Comparison of ENCODE assay signal across 18 mouse cellular contexts in genomic region chr1:73910111-73910510, GRCm38 (mm10).
DNase-seq lines count a peak whose midpoint lies in the region; ATAC-seq and TF ChIP-seq lines count a peak whose summit lies in the region.
"Had no signal": no experiment of that assay in that cellular context is flagged by ENCODE, and none has a peak within 500 bp of the region (broad histone marks: within the 10 kb centered on the region; RNA-seq: fewer than 3 reads in every experiment).

No protein-coding gene starts in this region.

- TF ChIP-seq CTCF in lung, embryonic 14.5 days (IDR thresholded peaks at IDR 0.05; ENCODE audit: low read depth) = 0 out of 2 replicates have a peak, but pooled peaks have one; percentile 4
- no peak for TF ChIP-seq CTCF in lung, adult 2 months (IDR thresholded peaks at IDR 0.05; ENCODE audit: insufficient read depth, low read length)

- peaks cover 65% of the 10 kb centered on the region for H3K36me3 ChIP-seq in heart, embryonic 12.5 days
- peaks cover 35% of the 10 kb centered on the region for H3K36me3 ChIP-seq in lung, embryonic 14.5 days (ENCODE audit: insufficient read depth)
- H3K36me3 ChIP-seq: forebrain, embryonic 12.5 days; G1E; stomach, embryonic 15.5 days had no signal

- no peak overlapping the region for H3K9ac ChIP-seq in heart, embryonic 12.5 days
- H3K9ac ChIP-seq in lung, embryonic 14.5 days = no peak overlapping the region
- H3K9ac ChIP-seq: embryonic facial prominence, embryonic 15.5 days; forebrain, embryonic 12.5 days; limb, embryonic 12.5 days; liver, embryonic 14.5 days; stomach, embryonic 15.5 days had no signal

- H3K9me3 ChIP-seq in heart, embryonic 12.5 days (replicated peaks) = no peaks in the 10 kb centered on the region
- no peaks in the 10 kb centered on the region for H3K9me3 ChIP-seq in lung, embryonic 14.5 days (ENCODE audit: low read depth, low read length)
- H3K9me3 ChIP-seq: embryonic facial prominence, embryonic 15.5 days; forebrain, embryonic 12.5 days; limb, embryonic 12.5 days; stomach, embryonic 15.5 days had no signal

- TF ChIP-seq POLR2A in lung, adult 2 months (IDR thresholded peaks at IDR 0.05; ENCODE audit: borderline replicate concordance, extremely low read depth, low read depth, low read length) = no peak

- peaks cover 40% of the 10 kb centered on the region for H3K4me1 ChIP-seq in heart, embryonic 12.5 days (replicated peaks)
- no peaks in the 10 kb centered on the region; the same call in 1 of the 2 replicates for H3K4me1 ChIP-seq in lung, embryonic 14.5 days (ENCODE audit: insufficient read depth)
- H3K4me1 ChIP-seq in lung, adult 2 months (ENCODE audit: control insufficient read depth, insufficient read depth, low read length) = peaks cover 4% of the 10 kb centered on the region; the same call in 1 of the 2 replicates

- no peak for ATAC-seq in heart, embryonic 12.5 days (ENCODE audit: insufficient number of reproducible peaks, low FRiP score)
- ATAC-seq in lung, embryonic 14.5 days (ENCODE audit: insufficient read depth) = no peak
- ATAC-seq: hindbrain, embryonic 16.5 days had no signal

- H3K27ac ChIP-seq in heart, embryonic 12.5 days (ENCODE audit: poor library complexity, severe bottlenecking) = no peak overlapping the region
- H3K27ac ChIP-seq in lung, embryonic 14.5 days (ENCODE audit: low read depth) = no peak overlapping the region
- H3K27ac ChIP-seq: embryonic facial prominence, embryonic 15.5 days; forebrain, embryonic 12.5 days; heart, adult 2 months; limb, embryonic 12.5 days; liver, embryonic 14.5 days; stomach, embryonic 15.5 days had no signal

- no peaks in the 10 kb centered on the region for H3K27me3 ChIP-seq in heart, embryonic 12.5 days (replicated peaks)
- no peaks in the 10 kb centered on the region for H3K27me3 ChIP-seq in lung, embryonic 14.5 days (ENCODE audit: insufficient read depth, low read length)
- H3K27me3 ChIP-seq: embryonic facial prominence, embryonic 15.5 days; forebrain, embryonic 12.5 days; limb, embryonic 12.5 days; stomach, embryonic 15.5 days had no signal

- peak; percentile 7 for DNase-seq in heart, postnatal 4 days
- no peak for DNase-seq in lung, embryonic 14.5 days
- no peak for DNase-seq in lung, adult 2 months
- DNase-seq in testis, postnatal 10 days (ENCODE audit: low spot score) = peak; percentile 39
- DNase-seq in testis, postnatal 14 days (ENCODE audit: low spot score) = no peak
- peak; percentile 10 to 50 for DNase-seq in urinary bladder, postnatal 4 days (ENCODE audit: low spot score in 2 of 2)
- DNase-seq: cerebellum, adult 9-11 months; spleen, adult 18-20 months; thymus, postnatal 4 days had no signal

- no peak overlapping the region for H3K4me2 ChIP-seq in heart, embryonic 12.5 days
- no peak overlapping the region for H3K4me2 ChIP-seq in lung, embryonic 14.5 days
- H3K4me2 ChIP-seq: embryonic facial prominence, embryonic 15.5 days; forebrain, embryonic 12.5 days; limb, embryonic 12.5 days; stomach, embryonic 15.5 days had no signal

- no peak overlapping the region for H3K4me3 ChIP-seq in heart, embryonic 12.5 days
- no peak overlapping the region for H3K4me3 ChIP-seq in lung, embryonic 14.5 days (ENCODE audit: low read depth, low read length)
- no peak overlapping the region for H3K4me3 ChIP-seq in lung, adult 2 months (replicated peaks; ENCODE audit: extremely low read depth, low read depth, low read length)
- H3K4me3 ChIP-seq: embryonic facial prominence, embryonic 15.5 days; forebrain, embryonic 12.5 days; heart, adult 2 months; limb, embryonic 12.5 days; stomach, embryonic 15.5 days had no signal

- WGBS in heart, embryonic 12.5 days = 81% methylated on average over 8 of the region's 8 CpGs
- 78% methylated on average over 8 of the region's 8 CpGs for WGBS in lung, embryonic 14.5 days
- 74% methylated on average over 8 of the region's 8 CpGs for WGBS in lung, adult 2 months

Comparison
In these comparisons a context has a peak if more than half of its experiments do, and no peak if none do; other contexts are left out.
1. DNase-seq: peak in heart, postnatal 4 days (single experiment), testis, postnatal 10 days (single experiment) and urinary bladder, postnatal 4 days (2 of 2); none in lung, embryonic 14.5 days (single experiment), lung, adult 2 months (single experiment) and testis, postnatal 14 days (single experiment).